Mouse (Mus musculus) ES-E14 (cell line): ENCODE measurements around the gene Galnt6. TPM values are rescaled to one million over a fixed set of nuclear protein-coding genes. Genes with fewer than 3 reads are reported as not detected.

Source experiments
- DNase-seq: peaks from one replicate; pipeline ENCODE4 v3.0.0-alpha.2; 2013; ENCODE audit warnings: low read depth, low spot score
- H3K27ac ChIP-seq: 2 replicates; pipeline ENCODE4 v1.5.1; 2012; ENCODE audit warnings: low read depth, mild to moderate bottlenecking, low read length, moderate library complexity, mixed read lengths; ENCODE audit not compliant: poor library complexity, insufficient read depth, severe bottlenecking
- H3K36me3 ChIP-seq: 2 replicates; pipeline ENCODE4 v1.6.1; 2012; ENCODE audit warnings: mild to moderate bottlenecking, low read length, moderate library complexity, mixed read lengths; ENCODE audit not compliant: control insufficient read depth, poor library complexity, insufficient read depth, severe bottlenecking
- H3K4me1 ChIP-seq, 2 experiments: fragments of 150-350 bp in 1 of 2; sonication (generic) in 1 of 2; 2 replicates each; pipeline ENCODE4 v1.6.1; 2012; ENCODE audit warnings: low read length in 2 of 2, mild to moderate bottlenecking in 1 of 2, mixed read lengths in 1 of 2; ENCODE audit not compliant: control insufficient read depth in 2 of 2, insufficient read depth in 2 of 2, poor library complexity in 1 of 2
- H3K4me3 ChIP-seq, 2 experiments: fragments of 150-350 bp in 1 of 2; sonication (generic) in 1 of 2; 2 replicates each; pipeline ENCODE4 v1.5.1; 2012; ENCODE audit warnings: low read length in 2 of 2, low read depth in 1 of 2, mild to moderate bottlenecking in 1 of 2, mixed read lengths in 1 of 2; ENCODE audit not compliant: insufficient read depth in 1 of 2, poor library complexity in 1 of 2, severe bottlenecking in 1 of 2
- H3K9ac ChIP-seq: 2 replicates; pipeline ENCODE4 v1.6.1; 2012; ENCODE audit warnings: low read depth, mild to moderate bottlenecking, low read length, mixed read lengths; ENCODE audit not compliant: poor library complexity, insufficient read depth, severe bottlenecking
- H3K9me3 ChIP-seq: fragments of 150-350 bp; sonication (generic); 2 replicates; pipeline ENCODE4 v1.6.1; 2012; ENCODE audit warnings: low read depth, mild to moderate bottlenecking, low read length; ENCODE audit not compliant: control insufficient read depth, insufficient read depth
- CHD2 ChIP-seq: IDR thresholded peaks from 2 replicates; pipeline ENCODE4 v1.6.1; 2014; ENCODE audit warnings: mild to moderate bottlenecking, low read depth, low read length, inconsistent platforms
- HCFC1 ChIP-seq: IDR thresholded peaks from 2 replicates; pipeline ENCODE4 v1.6.1; 2012; ENCODE audit warnings: low read length, inconsistent platforms, borderline replicate concordance; ENCODE audit not compliant: insufficient read depth
- MAFK ChIP-seq: IDR thresholded peaks from 2 replicates; pipeline ENCODE4 v1.6.1; 2014; ENCODE audit warnings: mild to moderate bottlenecking, low read depth, low read length, inconsistent platforms; ENCODE audit not compliant: insufficient read depth
- ZC3H11A ChIP-seq: IDR thresholded peaks from 2 replicates; pipeline ENCODE4 v1.6.1; 2012; ENCODE audit warnings: low read depth, mild to moderate bottlenecking, inconsistent platforms, low read length, borderline replicate concordance
- ZNF384 ChIP-seq: IDR thresholded peaks from 2 replicates; pipeline ENCODE4 v1.6.1; 2012; ENCODE audit warnings: low read depth, low read length, inconsistent platforms
- in situ Hi-C, 2 experiments: fragments of 600-800 bp; cut with MboI; formaldehyde crosslinking; loops; one replicate each; pipeline ENCODE4 v1.15.1; 2025; ENCODE audit warnings: low sequenced_read_pairs in 2 of 2, inconsistent platforms in 1 of 2; ENCODE audit not compliant: unreplicated experiment in 2 of 2
- total RNA-seq: library from RNA; depleted of rRNA; stranded (reverse); fragments of 300-350 nt; gene quantifications from 2 replicates; pipeline ENCODE4 v1.2.3, GENCODE M21; 2012

Gene Galnt6
- total RNA-seq, 1 experiment: 18.2 TPM

DNA sequence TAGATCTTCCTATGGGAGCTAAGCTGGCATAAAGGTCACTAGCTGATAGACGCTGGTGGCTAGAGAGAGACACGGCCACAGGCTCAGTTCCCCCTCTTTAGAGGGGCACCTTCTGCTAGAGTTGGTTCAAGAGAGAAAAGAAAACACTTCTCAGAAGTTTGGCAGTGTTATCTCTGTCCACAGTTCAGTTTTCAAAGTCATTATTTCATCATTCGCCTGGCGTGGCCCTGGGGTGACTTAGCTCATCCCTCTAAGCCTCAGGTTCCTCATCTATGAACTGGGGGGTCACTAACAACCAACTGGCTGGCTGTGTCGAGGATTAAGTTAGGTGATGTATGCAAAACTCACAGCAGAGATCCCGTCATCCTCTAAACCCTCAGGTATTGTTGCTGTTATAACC is 11.2 kb downstream of the Galnt6 start:
- in situ Hi-C loops: no loop called here
- H3K9me3 ChIP-seq: no peaks in the 10 kb centered on the region
- no peak for DNase-seq
- no peaks in the 10 kb centered on the region for H3K36me3 ChIP-seq
- TF ChIP-seq HCFC1: no peak
- no peak for TF ChIP-seq ZC3H11A
- TF ChIP-seq ZNF384: no peak
- no peak for TF ChIP-seq MAFK
- TF ChIP-seq CHD2: no peak
- no peak overlapping the region for H3K9ac ChIP-seq
- H3K27ac ChIP-seq: no peak overlapping the region
- H3K4me1 ChIP-seq: peaks cover 2 to 11% of the 10 kb centered on the region in 2 experiments; a peak in 1 of 4 replicates
- no peak overlapping the region for H3K4me3 ChIP-seq

- TF ChIP-seq ZNF384: no peak
- no peak for TF ChIP-seq MAFK
- TF ChIP-seq HCFC1: no peak
- no peak for TF ChIP-seq ZC3H11A
- TF ChIP-seq CHD2: no peak
- no peaks in the 10 kb centered on the region for H3K9me3 ChIP-seq
- in situ Hi-C loops: no loop called here
- no peaks in the 10 kb centered on the region for H3K36me3 ChIP-seq
- H3K4me3 ChIP-seq: no peak overlapping the region
- no peak for DNase-seq
- H3K27ac ChIP-seq: no peak overlapping the region
- H3K4me1 ChIP-seq: peaks cover 2 to 9% of the 10 kb centered on the region in 2 experiments; a peak in 1 of 4 replicates
- no peak overlapping the region for H3K9ac ChIP-seq
These were observed 13.7 kb downstream of the Galnt6 start for GRCm38 (mm10) chr15:100715399-100715993.

- no peak for DNase-seq
- H3K9me3 ChIP-seq: no peaks in the 10 kb centered on the region
- in situ Hi-C loops: no loop called here
- no peak overlapping the region for H3K27ac ChIP-seq
- H3K36me3 ChIP-seq: no peaks in the 10 kb centered on the region
- TF ChIP-seq ZNF384 (no peak), ZC3H11A (no peak), CHD2 (no peak), HCFC1 (no peak), MAFK (no peak)
- H3K4me3 ChIP-seq: no peak overlapping the region
- peaks cover 2 to 9% of the 10 kb centered on the region in 2 experiments; a peak in 1 of 4 replicates for H3K4me1 ChIP-seq
- no peak overlapping the region for H3K9ac ChIP-seq
These were observed 14.7 kb downstream of the Galnt6 start for GRCm38 (mm10) chr15:100714470-100714869.

GRCm38 (mm10) chr15:100710838-100711237 is 18.3 kb downstream of the Galnt6 start:
- Histone ChIP-seq H3K9me3 (no peaks in the 10 kb centered on the region), H3K4me1 (peaks cover 2 to 8% of the 10 kb centered on the region in 2 experiments; a peak in 1 of 4 replicates), H3K27ac (no peak overlapping the region), H3K36me3 (no peaks in the 10 kb centered on the region), H3K9ac (no peak overlapping the region), H3K4me3 (no peak overlapping the region)
- TF ChIP-seq MAFK (no peak), ZNF384 (no peak), HCFC1 (no peak), CHD2 (no peak), ZC3H11A (no peak)
- DNase-seq: no peak
- in situ Hi-C loops: no loop called here
